Mouse (Mus musculus) large intestine, adult 2 months (tissue): ENCODE results near the gene Fat3. TPM values are rescaled to one million over a fixed set of nuclear protein-coding genes. Genes with fewer than 3 reads are reported as not detected.

Source experiments
- DNase-seq: peaks from one replicate; pipeline ENCODE4 v3.0.0-alpha.2; 2012; ENCODE audit warnings: low read depth, low spot score
- whole genome bisulfite sequencing: fragments of 180-500 bp; shearing (Covaris S2); methylation state at CpG from one replicate; pipeline ENCODE4 v1.1.7; 2018; 5-methylcytosine and 5-hydroxymethylcytosine counted together
- polyA plus RNA-seq: library from polyadenylated mRNA; depleted of rRNA; stranded (reverse); fragments of >200 nt; gene quantifications from 2 replicates; pipeline ENCODE4 v1.2.3, GENCODE M21; 2012

Fat3 gene
- polyA plus RNA-seq, 1 experiment, result 0.14 TPM

DNA sequence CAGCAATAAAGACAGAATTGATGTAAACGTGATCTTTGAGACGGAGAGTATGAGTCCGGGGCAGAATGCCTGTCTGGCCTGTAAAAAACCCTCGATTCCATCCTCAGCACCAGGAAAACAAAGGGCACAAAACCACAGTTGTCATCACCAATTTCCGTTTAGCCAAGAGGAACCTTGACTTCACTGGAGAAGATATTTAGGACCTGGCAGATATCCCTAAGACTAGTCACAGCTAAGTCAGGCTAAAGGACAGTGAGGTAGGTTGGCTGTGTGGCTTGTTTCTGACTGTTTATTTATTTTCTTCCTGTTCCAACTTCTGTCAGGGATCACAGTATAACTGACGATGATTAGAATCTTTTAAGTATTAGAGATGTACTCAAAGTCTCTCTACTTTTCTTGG, 427.0 kb downstream of the Fat3 start:
- DNase-seq, result no peak
- WGBS, result 49% methylated on average over 6 of the region's 6 CpGs

GRCm38 (mm10) chr9:16063447-16063846, 437.6 kb downstream of the Fat3 start:
- no peak for DNase-seq
- WGBS, result 76% methylated on average over 4 of the region's 4 CpGs

- no peak for DNase-seq
Measured at GRCm38 (mm10) chr9:16062472-16062871, 438.6 kb downstream of the Fat3 start.

GRCm38 (mm10) chr9:16046686-16047085, 454.4 kb downstream of the Fat3 start:
- no peak for DNase-seq
- WGBS, result 72% methylated on average over 2 of the region's 2 CpGs

DNA sequence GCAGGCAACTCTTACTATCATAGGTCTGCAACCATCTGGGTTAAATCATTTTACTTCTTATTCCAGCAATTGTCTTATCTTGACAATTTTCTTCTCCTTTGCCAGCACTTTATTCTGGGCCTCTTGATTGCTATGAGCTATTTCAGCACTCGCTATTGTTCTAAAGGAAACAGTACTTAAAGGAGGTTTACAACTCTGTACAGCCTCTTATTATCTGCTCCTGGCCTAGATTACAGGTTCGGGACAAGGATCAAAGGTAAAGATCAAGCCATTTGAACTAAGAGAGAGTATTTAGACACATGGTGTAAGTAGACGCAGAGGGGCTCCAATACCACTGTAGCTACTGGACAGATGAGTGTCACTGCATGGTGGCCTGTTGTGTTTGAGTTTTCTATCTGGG, 463.7 kb downstream of the Fat3 start:
- no peak for DNase-seq
- 29% methylated on average over 3 of the region's 3 CpGs for WGBS

DNA sequence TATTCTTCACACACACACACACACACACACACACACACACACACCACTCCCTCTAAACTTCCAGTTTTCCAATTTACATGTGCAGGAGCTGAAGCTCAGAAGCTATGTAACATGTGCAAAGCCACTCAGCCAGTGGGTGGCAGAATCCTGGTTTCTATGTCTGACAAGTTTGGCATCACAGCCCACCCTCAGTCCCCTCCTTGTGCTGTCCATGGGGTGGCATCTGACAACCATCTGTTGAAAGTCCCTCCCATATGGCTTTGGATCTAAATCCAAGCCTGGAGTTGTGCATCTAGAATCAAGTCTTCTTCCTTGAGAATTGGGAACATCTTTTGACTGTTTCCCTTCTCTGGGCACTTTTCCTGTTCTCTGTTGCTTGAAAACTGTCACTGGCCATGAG, 464.7 kb downstream of the Fat3 start:
- no peak for DNase-seq

GRCm38 (mm10) chr9:16029715-16030285, 471.3 kb downstream of the Fat3 start:
- no peak for DNase-seq
- WGBS, result 83% methylated on average over 11 of the region's 11 CpGs

DNA sequence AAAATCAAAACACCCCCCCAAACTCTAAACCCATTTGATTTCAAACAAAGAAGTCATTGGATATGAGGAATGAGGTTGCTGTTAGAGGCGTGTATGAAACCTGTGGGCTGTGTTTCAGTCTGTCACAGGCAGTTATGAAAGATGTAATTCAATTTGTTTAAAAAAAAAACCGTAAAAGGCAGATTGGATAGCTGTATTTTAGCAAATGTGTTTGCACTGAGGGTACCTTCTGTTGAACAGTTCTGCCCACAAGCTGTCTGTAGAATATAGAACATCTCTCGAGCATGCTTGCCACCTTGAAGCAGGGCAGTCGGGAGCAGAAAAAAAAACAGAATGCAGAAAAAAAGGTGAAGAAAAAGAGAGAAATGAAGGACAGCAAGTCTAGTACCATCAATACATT, 472.0 kb downstream of the Fat3 start:
- no peak for DNase-seq
- whole genome bisulfite sequencing, result 82% methylated on average over 4 of the region's 4 CpGs

GRCm38 (mm10) chr9:16028394-16028911, 472.6 kb downstream of the Fat3 start:
- DNase-seq, result no peak
- 51% methylated on average over 4 of the region's 4 CpGs for WGBS

GRCm38 (mm10) chr9:16026054-16026453, 475.0 kb downstream of the Fat3 start:
- DNase-seq, result no peak
- 51% methylated on average over 4 of the region's 4 CpGs for WGBS

- WGBS, result 93% methylated on average over 7 of the region's 7 CpGs
- no peak for DNase-seq
Measured at GRCm38 (mm10) chr9:16024706-16025105, 476.4 kb downstream of the Fat3 start.

DNA sequence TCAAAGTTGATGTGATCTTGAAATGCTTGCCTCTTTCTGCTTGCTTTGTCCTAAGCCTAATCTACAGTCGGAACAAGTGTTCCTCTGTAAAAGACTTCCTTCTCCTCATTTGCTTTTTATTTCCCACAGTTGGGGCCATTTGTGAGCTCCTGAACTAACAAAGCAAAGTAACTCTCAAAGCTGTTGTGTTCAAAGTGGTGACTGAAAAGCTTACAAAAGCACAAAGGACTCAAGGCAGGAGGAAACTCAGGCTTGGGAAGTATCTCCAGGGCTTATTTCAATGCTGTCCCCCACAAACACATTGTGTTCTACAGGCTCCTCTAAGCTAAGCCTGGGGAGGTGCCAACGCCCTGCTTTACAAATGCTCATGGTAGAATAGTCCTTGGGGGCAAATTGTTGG, 487.0 kb downstream of the Fat3 start:
- WGBS, result 54% methylated on average over 2 of the region's 2 CpGs

DNA sequence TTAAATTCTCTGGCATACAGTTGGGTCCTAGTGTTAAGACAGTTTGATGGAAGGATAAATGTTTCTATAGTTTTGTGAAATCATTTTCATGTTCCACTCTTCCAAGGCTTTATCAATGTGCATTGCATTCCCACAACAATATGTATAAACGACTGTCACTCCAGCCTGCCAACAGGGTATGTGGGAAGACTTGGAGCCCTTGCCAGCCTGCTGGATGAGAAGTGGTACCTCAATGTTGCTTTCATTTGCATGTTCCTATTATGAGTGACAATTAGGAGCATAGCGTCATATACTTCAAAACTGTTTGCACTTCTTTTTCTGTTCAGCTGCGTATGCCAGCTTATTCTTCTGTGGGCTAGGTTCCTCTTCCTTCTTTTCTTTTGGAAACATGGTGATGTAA, 489.7 kb downstream of the Fat3 start:
- WGBS, result 89% methylated on average over 3 of the region's 3 CpGs
- DNase-seq, result no peak

More for the DNA sequence above, 487.0 kb downstream of the Fat3 start:
- no peak for DNase-seq

DNA sequence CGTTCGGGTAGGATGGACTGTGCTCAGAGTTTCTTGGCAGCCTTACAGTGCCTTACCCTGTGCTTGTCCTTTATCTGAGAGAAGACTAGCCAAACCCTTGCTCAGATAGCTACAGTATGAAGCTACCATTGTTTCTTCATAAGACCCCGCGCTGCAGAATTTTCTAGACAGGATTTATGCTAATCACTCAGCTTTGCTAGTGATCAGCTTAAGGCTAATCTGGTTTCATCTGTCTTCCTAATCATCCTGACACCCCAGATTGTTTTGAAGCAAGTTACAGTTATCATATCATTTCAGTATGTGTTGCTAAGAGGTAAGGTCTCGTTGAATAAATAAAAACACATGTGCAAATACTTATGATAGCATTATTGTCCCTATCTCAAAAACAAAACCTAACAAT, 493.6 kb downstream of the Fat3 start:
- 82% methylated on average over 5 of the region's 5 CpGs for WGBS
- DNase-seq, result no peak

- 75% methylated on average over 1 of the region's 1 CpGs for WGBS
Measured at GRCm38 (mm10) chr9:16002991-16003390, 498.1 kb downstream of the Fat3 start.

DNA sequence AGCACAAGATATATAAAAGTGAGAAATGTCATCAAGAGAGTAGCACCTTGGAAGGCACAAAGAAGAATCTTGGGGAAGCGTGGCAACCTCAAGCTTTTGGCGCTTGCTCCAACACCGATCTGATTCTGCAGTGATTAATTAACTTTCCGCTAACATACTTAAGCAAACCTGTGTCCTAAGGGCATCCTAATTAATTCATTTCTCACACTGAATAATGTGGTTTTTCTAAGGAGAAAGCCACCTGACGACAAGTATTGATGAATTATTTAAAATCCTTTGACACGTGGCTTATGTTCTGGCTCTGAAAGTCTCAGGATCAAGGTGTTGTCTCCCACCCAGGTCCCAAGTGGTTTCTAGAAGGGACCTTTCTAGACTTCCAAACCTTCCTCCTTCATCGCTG, 506.3 kb downstream of the Fat3 start:
- WGBS, result 90% methylated on average over 7 of the region's 7 CpGs
- no peak for DNase-seq

More at GRCm38 (mm10) chr9:16002991-16003390, 498.1 kb downstream of the Fat3 start:
- no peak for DNase-seq

DNA sequence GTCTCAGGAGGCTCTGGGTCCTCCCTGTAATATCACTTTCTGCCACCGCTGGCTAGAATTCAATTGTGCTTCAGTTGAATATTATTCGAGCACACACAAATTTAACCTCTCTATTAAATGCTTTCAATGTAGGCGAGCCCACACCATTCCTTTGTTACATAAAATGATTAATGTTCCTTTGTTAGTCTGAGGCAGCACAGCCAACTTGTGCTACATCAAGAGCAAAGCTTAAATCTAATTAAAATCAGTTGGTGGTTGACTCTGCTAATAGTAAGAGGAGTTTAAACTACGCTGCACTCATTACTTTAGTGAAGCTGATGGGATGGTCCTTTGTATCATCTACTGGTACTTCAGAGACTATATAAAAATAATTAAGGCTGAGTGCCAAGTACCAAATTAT, 506.9 kb downstream of the Fat3 start:
- no peak for DNase-seq
- 81% methylated on average over 4 of the region's 4 CpGs for WGBS

DNA sequence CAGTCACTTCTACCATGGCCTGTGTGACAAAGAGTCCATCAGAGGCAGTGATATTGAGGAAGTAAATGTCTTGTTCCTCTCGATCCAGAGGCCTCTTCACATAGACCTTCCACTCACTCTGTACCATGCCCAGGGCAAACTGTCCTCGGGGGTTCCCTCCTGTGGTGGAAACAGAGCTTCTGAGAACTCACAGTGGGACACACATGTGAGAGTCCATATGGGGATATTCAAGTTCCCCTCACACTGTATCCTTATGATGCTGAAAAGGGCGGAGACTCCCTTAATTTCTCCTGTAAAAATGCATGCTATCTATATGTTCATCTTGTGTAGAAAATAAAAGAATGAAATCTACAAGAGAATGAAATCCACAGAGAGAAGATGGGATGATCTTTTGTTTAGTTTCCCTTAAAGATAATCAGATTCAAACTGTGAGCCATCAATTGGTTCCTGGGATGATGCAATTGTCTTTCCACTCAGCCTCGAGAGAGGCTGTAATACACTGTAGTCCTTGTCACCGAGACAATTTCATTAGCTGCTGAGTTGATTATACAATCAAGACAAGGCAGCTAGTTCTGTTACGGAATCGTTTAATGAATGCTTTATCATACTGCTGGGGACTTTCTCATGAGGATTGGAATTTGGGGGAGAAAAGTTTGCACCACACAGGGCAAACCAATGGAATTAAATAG, 508.8 kb downstream of the Fat3 start:
- 73% methylated on average over 7 of the region's 7 CpGs for WGBS

GRCm38 (mm10) chr9:15978317-15978716, 522.8 kb downstream of the Fat3 start:
- DNase-seq, result no peak
- 85% methylated on average over 14 of the region's 14 CpGs for WGBS

More for the DNA sequence above, 508.8 kb downstream of the Fat3 start:
- no peak for DNase-seq

DNA sequence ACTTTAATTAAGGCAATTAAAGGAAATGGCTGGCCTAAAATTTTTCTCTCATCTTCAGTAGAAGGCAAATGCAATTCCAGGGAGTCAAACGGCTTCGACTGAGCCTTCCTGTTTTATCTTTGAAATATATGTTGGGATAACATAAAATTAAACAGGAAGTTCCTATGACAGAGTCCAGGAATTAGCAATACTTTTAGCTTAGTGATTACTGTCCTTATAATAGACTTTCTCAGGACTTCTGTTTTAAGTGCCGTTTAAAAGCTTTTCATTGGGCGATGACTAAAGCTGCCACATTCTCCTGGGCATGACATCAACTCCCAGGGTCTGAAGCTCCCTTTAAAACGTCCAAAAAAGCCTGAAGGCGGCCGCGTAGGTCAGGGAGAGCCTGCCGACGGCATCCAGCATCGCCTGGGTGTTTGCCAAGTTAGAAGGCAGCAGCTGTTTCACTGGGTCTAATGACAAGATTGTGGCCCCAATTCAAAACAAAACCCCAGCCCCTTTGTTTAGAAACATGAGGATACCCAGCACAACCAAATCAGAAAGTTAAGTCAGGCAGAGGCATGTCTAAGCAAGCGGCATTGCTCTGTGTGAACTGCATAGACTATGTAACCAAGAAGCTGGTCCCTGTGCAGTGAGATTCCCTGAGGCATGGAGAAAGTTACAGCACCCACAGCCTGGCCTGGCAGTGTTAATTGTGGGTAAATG, 524.0 kb downstream of the Fat3 start:
- no peak for DNase-seq
- 53% methylated on average over 12 of the region's 12 CpGs for WGBS

- 90% methylated on average over 2 of the region's 2 CpGs for WGBS
- DNase-seq, result no peak
Measured at GRCm38 (mm10) chr9:15975999-15976398, 525.1 kb downstream of the Fat3 start.
